Mouse (Mus musculus): ENCODE results near the gene Haus7.

- no peak for TF ChIP-seq POLR2A (IDR thresholded peaks at IDR 0.05; ENCODE audit: insufficient read depth, low read length)
- no peak for TF ChIP-seq CTCF (IDR thresholded peaks at IDR 0.05; ENCODE audit: low read depth, low read length)
These were observed 28.1 kb upstream of the Haus7 start for GRCm38 (mm10) chrX:73486920-73487319.

Measured in ES-Bruce4 (cell line).